Comparison of ENCODE assay signal across 16 mouse cellular contexts in genomic region chr16:46840764-46841163, GRCm38 (mm10).
"Had no signal": no experiment of that assay in that cellular context is flagged by ENCODE, and none has a peak within 500 bp of the region (broad histone marks: within the 10 kb centered on the region; RNA-seq: fewer than 3 reads in every experiment).

No protein-coding gene starts in this region.

- H3K27ac ChIP-seq: lung, embryonic 15.5 days; macrophage; midbrain, embryonic 13.5 days; midbrain, embryonic 15.5 days; neural tube, embryonic 12.5 days; stomach, embryonic 15.5 days; stomach, postnatal 0 days had no signal

- ATAC-seq: lung, postnatal 0 days; midbrain, embryonic 13.5 days; midbrain, embryonic 15.5 days had no signal

- DNase-seq: lung, adult 2 months; lung, postnatal 14 days; lung, postnatal 36 days; right cerebral cortex, postnatal 14 days; thymus, adult 2 months; thymus, postnatal 36 days had no signal

- H3K4me3 ChIP-seq: lung, embryonic 15.5 days; megakaryocyte, embryonic 14.5 days; midbrain, embryonic 13.5 days; midbrain, embryonic 15.5 days; neural tube, embryonic 12.5 days; stomach, embryonic 15.5 days had no signal

- H3K9me3 ChIP-seq: lung, embryonic 15.5 days; midbrain, embryonic 13.5 days; midbrain, embryonic 15.5 days; neural tube, embryonic 12.5 days; stomach, embryonic 15.5 days had no signal

- H3K9ac ChIP-seq: lung, embryonic 15.5 days; midbrain, embryonic 13.5 days; midbrain, embryonic 15.5 days; neural tube, embryonic 12.5 days; stomach, embryonic 15.5 days had no signal

- H3K4me1 ChIP-seq: lung, embryonic 15.5 days; megakaryocyte, embryonic 14.5 days; midbrain, embryonic 13.5 days; midbrain, embryonic 15.5 days; neural tube, embryonic 12.5 days; stomach, embryonic 15.5 days had no signal

- H3K4me2 ChIP-seq: lung, embryonic 15.5 days; midbrain, embryonic 11.5 days; midbrain, embryonic 13.5 days; midbrain, embryonic 15.5 days; neural tube, embryonic 12.5 days; stomach, embryonic 15.5 days had no signal

- H3K36me3 ChIP-seq: lung, embryonic 15.5 days; midbrain, embryonic 13.5 days; midbrain, embryonic 15.5 days; neural tube, embryonic 12.5 days; stomach, embryonic 15.5 days had no signal

- H3K27me3 ChIP-seq: lung, embryonic 15.5 days; megakaryocyte, embryonic 14.5 days; midbrain, embryonic 13.5 days; midbrain, embryonic 15.5 days; neural tube, embryonic 12.5 days; stomach, embryonic 15.5 days had no signal
